Mouse (Mus musculus) spleen, adult 2 months (tissue): ENCODE results near the gene Ank. TPM values are rescaled to one million over a fixed set of nuclear protein-coding genes. Genes with fewer than 3 reads are reported as not detected.

Experiments used
- DNase-seq, 2 experiments: peaks; one replicate each; pipeline versions ENCODE4 v3.0.0 to v3.0.0-alpha.2; 2012 to 2021; ENCODE audit warnings: low spot score in 2 of 2, low read depth in 1 of 2
- H3K27ac ChIP-seq: fragments of 200-500 bp; 2 replicates; pipeline ENCODE4 v1.5.1; 2012; ENCODE audit warnings: low read length, inconsistent platforms; ENCODE audit not compliant: insufficient read depth
- H3K27me3 ChIP-seq: fragments of 200-500 bp; 2 replicates; pipeline ENCODE4 v1.6.1; 2012; ENCODE audit warnings: mild to moderate bottlenecking, moderate library complexity, low read length, inconsistent platforms; ENCODE audit not compliant: control insufficient read depth, insufficient read depth
- H3K36me3 ChIP-seq: fragments of 200-500 bp; 2 replicates; pipeline ENCODE4 v1.6.1; 2012; ENCODE audit warnings: mild to moderate bottlenecking, low read length, inconsistent platforms; ENCODE audit not compliant: control insufficient read depth, insufficient read depth
- H3K4me1 ChIP-seq: fragments of 200-500 bp; 2 replicates; pipeline ENCODE4 v1.6.1; 2011; ENCODE audit warnings: inconsistent platforms; ENCODE audit not compliant: control insufficient read depth, insufficient read depth, insufficient read length
- H3K4me3 ChIP-seq: fragments of 200-500 bp; 2 replicates; pipeline ENCODE4 v1.5.1; 2011; ENCODE audit warnings: mild to moderate bottlenecking, inconsistent platforms; ENCODE audit not compliant: insufficient read depth, insufficient read length; ENCODE audit errors: extremely low read depth
- CTCF ChIP-seq: fragments of 200-500 bp; IDR thresholded peaks from 2 replicates; pipeline ENCODE4 v1.5.1; 2011; ENCODE audit warnings: mild to moderate bottlenecking, inconsistent platforms; ENCODE audit not compliant: insufficient read depth, insufficient read length, insufficient replicate concordance; ENCODE audit errors: extremely low read depth
- POLR2A ChIP-seq: fragments of 200-500 bp; IDR thresholded peaks from 2 replicates; pipeline ENCODE4 v1.6.1; 2011; ENCODE audit warnings: low read depth, low read length, inconsistent platforms
- WGBS: fragments of 180-500 bp; shearing (Covaris S2); methylation state at CpG from one replicate; pipeline ENCODE4 v1.1.7; 2018; 5-methylcytosine and 5-hydroxymethylcytosine counted together
- polyA plus RNA-seq: library from polyadenylated mRNA; depleted of rRNA; stranded (reverse); fragments of >200 nt; gene quantifications from 2 replicates; pipeline ENCODE4 v1.2.3, GENCODE M21; 2012

Ank gene
- polyA plus RNA-seq, 1 experiment: 20.2 TPM

- Histone ChIP-seq H3K4me3 (no peak overlapping the region), H3K4me1 (peaks cover 22% of the 10 kb centered on the region), H3K27ac (peak overlapping the region; percentile 54), H3K27me3 (no peaks in the 10 kb centered on the region), H3K36me3 (peaks cover 10% of the 10 kb centered on the region)
- 76% methylated on average over 14 of the region's 14 CpGs for WGBS
- DNase-seq: peak in 1 of 2 experiments; percentile 40
- TF ChIP-seq CTCF: no peak
- no peak for TF ChIP-seq POLR2A
Measured at GRCm38 (mm10) chr15:27588087-27588826, 121.8 kb downstream of the Ank start.

DNA sequence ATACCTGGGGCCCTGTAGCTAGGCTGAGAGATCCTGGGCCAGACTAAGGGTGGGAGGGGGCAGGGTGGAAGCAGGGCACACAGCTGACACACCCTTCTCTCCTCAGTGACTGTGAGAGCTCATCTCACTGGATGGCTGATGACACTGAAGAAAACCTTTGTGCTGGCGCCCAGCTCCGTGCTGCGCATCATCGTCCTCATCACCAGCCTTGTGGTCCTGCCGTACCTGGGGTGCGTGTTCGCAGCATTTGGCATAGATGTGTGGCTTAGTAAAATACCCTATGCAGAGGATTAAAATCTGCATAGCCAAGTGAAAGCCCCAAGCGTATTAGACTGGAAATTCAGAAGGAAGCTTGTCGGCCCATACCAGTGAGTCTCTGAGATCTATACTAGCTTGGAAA, 124.3 kb downstream of the Ank start:
- WGBS: over 99% methylated on average over 9 of the region's 9 CpGs
- no peak for TF ChIP-seq CTCF
- no peak for TF ChIP-seq POLR2A
- Histone ChIP-seq H3K4me3 (no peak overlapping the region), H3K27me3 (no peaks in the 10 kb centered on the region), H3K4me1 (peaks cover 42% of the 10 kb centered on the region), H3K36me3 (peaks cover 20% of the 10 kb centered on the region), H3K27ac (no peak overlapping the region)
- DNase-seq: no peak

DNA sequence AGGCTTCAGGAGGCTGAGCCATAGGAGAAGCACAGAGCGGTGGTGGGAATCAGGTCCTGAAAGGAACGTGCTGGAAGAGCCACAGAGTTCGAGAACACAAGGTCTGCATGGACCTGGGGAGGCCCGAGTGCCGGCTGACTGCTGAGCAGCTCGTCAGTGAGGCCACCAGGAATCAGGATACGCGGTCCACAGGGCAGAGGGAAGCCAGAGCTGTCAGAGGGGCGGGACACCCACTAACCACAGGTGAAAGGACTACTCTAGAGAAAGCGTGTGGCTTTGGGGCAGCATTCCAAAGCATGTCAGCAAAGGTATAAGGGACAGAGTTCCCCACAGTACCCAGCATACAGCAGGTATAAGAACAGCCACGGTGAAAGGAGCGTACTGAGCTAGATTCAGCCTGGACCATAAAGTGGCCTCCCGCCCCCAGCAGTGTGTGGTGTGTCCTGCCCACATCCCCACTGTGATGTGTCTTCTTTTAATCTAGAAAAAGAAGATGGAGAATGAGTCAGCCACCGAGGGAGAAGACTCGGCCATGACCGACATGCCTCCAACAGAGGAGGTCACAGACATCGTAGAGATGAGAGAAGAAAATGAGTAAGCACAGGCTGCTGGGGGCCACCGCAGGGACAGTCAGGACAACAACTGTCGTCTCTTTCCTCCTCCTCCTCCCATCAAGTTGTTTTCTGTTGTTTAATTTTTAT, 126.3 kb downstream of the Ank start:
- 75% methylated on average over 19 of the region's 19 CpGs for WGBS
- peaks cover 20% of the 10 kb centered on the region for H3K36me3 ChIP-seq
- no peak for TF ChIP-seq POLR2A
- TF ChIP-seq CTCF: no peak
- peaks cover 48% of the 10 kb centered on the region for H3K4me1 ChIP-seq
- no peaks in the 10 kb centered on the region for H3K27me3 ChIP-seq
- peak overlapping the region; percentile 56 for H3K27ac ChIP-seq
- no peak overlapping the region for H3K4me3 ChIP-seq
- peak in 1 of 2 experiments; percentile 34 for DNase-seq

DNA sequence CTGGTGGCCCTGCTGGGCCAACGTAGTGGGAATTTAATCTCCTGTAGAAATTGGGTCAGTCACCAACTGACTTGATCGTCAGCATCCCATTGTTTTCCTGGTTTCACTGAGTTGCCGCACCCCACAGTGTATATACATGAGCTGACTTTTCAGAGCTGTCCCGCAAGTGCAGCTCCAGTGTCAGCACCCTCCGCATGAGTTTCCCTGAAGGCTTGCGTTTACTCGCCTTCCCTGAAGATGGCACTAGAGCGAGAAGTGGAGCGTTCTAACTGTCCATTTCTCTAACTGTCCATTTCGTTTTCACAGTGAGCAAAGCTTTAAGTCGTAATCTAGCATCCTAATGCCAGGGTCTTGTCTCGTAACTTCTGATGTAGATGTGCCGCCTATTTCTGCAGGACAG, 127.2 kb downstream of the Ank start:
- Histone ChIP-seq H3K36me3 (peaks cover 22% of the 10 kb centered on the region), H3K27ac (0 out of 2 replicates have a peak overlapping the region, but pooled peaks have one; percentile 56), H3K4me3 (no peak overlapping the region), H3K4me1 (peaks cover 45% of the 10 kb centered on the region), H3K27me3 (no peaks in the 10 kb centered on the region)
- no peak for DNase-seq
- no peak for TF ChIP-seq POLR2A
- no peak for TF ChIP-seq CTCF
- 93% methylated on average over 13 of the region's 13 CpGs for WGBS

DNA sequence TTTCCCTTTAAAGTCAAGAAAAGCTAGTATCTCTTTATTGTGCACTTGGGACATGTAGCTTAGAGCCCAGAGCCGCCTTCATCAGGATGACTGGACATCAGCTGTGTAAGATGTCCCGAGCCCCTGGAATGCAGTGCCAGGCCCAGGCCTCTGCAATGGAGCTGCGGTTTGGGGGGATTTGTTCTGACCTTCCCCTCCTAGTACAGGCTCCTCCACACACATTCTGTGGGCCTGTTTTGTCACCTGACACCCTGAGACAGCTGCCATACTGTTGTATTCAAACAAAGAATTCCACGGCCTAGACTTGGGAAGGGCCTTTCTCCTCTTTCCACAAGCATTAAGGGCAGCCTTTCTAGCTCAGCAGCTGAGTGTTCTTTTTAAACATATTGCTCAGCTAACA, 128.5 kb downstream of the Ank start:
- H3K4me1 ChIP-seq: peaks cover 45% of the 10 kb centered on the region
- H3K27me3 ChIP-seq: no peaks in the 10 kb centered on the region
- WGBS: 91% methylated on average over 4 of the region's 4 CpGs
- H3K36me3 ChIP-seq: peaks cover 29% of the 10 kb centered on the region
- TF ChIP-seq POLR2A (no peak), CTCF (no peak)
- DNase-seq: no peak
- peak overlapping the region; percentile 95 for H3K27ac ChIP-seq
- H3K4me3 ChIP-seq: no peak overlapping the region

DNA sequence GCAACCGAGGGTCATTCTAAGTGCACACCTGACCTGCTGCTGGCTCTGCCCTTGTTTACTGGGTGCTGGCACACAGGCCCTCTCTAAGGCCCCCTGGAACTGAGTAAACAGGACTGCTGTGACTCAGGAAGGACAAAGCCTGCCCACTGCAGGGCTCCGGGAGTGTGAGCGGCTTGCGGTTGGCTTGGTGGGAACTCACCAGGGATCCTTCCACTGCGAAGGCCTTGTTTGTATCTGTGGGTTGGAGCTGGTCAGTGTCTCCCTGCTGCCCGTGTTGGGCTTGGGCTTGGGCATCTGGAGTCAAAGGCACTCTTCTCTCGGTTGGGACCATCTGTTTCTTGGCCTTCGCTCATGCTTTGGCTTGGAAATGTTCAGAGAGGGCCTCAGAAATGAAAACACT, 129.1 kb downstream of the Ank start:
- TF ChIP-seq POLR2A: no peak
- TF ChIP-seq CTCF: no peak
- no peak overlapping the region for H3K4me3 ChIP-seq
- 91% methylated on average over 8 of the region's 8 CpGs for WGBS
- H3K27me3 ChIP-seq: no peaks in the 10 kb centered on the region
- peaks cover 45% of the 10 kb centered on the region for H3K4me1 ChIP-seq
- peak overlapping the region; percentile 95 for H3K27ac ChIP-seq
- peaks cover 27% of the 10 kb centered on the region for H3K36me3 ChIP-seq
- no peak for DNase-seq
